Mouse (Mus musculus) ES-E14 (cell line): ENCODE data around the gene Guca2a. TPM values are rescaled to one million over a fixed set of nuclear protein-coding genes. Genes with fewer than 3 reads are reported as not detected.
A peak's percentile ranks its signal among the peaks of the same experiment; 100 is the strongest.

Source experiments
- DNase-seq: peaks from one replicate; pipeline ENCODE4 v3.0.0-alpha.2; 2013; ENCODE audit warnings: low read depth, low spot score
- H3K27ac ChIP-seq: 2 replicates; pipeline ENCODE4 v1.5.1; 2012; ENCODE audit warnings: low read depth, mild to moderate bottlenecking, low read length, moderate library complexity, mixed read lengths; ENCODE audit not compliant: poor library complexity, insufficient read depth, severe bottlenecking
- H3K36me3 ChIP-seq: 2 replicates; pipeline ENCODE4 v1.6.1; 2012; ENCODE audit warnings: mild to moderate bottlenecking, low read length, moderate library complexity, mixed read lengths; ENCODE audit not compliant: control insufficient read depth, poor library complexity, insufficient read depth, severe bottlenecking
- H3K4me1 ChIP-seq, 2 experiments: fragments of 150-350 bp in 1 of 2; sonication (generic) in 1 of 2; 2 replicates each; pipeline ENCODE4 v1.6.1; 2012; ENCODE audit warnings: low read length in 2 of 2, mild to moderate bottlenecking in 1 of 2, mixed read lengths in 1 of 2; ENCODE audit not compliant: control insufficient read depth in 2 of 2, insufficient read depth in 2 of 2, poor library complexity in 1 of 2
- H3K4me3 ChIP-seq, 2 experiments: fragments of 150-350 bp in 1 of 2; sonication (generic) in 1 of 2; 2 replicates each; pipeline ENCODE4 v1.5.1; 2012; ENCODE audit warnings: low read length in 2 of 2, low read depth in 1 of 2, mild to moderate bottlenecking in 1 of 2, mixed read lengths in 1 of 2; ENCODE audit not compliant: insufficient read depth in 1 of 2, poor library complexity in 1 of 2, severe bottlenecking in 1 of 2
- H3K9ac ChIP-seq: 2 replicates; pipeline ENCODE4 v1.6.1; 2012; ENCODE audit warnings: low read depth, mild to moderate bottlenecking, low read length, mixed read lengths; ENCODE audit not compliant: poor library complexity, insufficient read depth, severe bottlenecking
- H3K9me3 ChIP-seq: fragments of 150-350 bp; sonication (generic); 2 replicates; pipeline ENCODE4 v1.6.1; 2012; ENCODE audit warnings: low read depth, mild to moderate bottlenecking, low read length; ENCODE audit not compliant: control insufficient read depth, insufficient read depth
- CHD2 ChIP-seq: IDR thresholded peaks from 2 replicates; pipeline ENCODE4 v1.6.1; 2014; ENCODE audit warnings: mild to moderate bottlenecking, low read depth, low read length, inconsistent platforms
- HCFC1 ChIP-seq: IDR thresholded peaks from 2 replicates; pipeline ENCODE4 v1.6.1; 2012; ENCODE audit warnings: low read length, inconsistent platforms, borderline replicate concordance; ENCODE audit not compliant: insufficient read depth
- MAFK ChIP-seq: IDR thresholded peaks from 2 replicates; pipeline ENCODE4 v1.6.1; 2014; ENCODE audit warnings: mild to moderate bottlenecking, low read depth, low read length, inconsistent platforms; ENCODE audit not compliant: insufficient read depth
- ZC3H11A ChIP-seq: IDR thresholded peaks from 2 replicates; pipeline ENCODE4 v1.6.1; 2012; ENCODE audit warnings: low read depth, mild to moderate bottlenecking, inconsistent platforms, low read length, borderline replicate concordance
- ZNF384 ChIP-seq: IDR thresholded peaks from 2 replicates; pipeline ENCODE4 v1.6.1; 2012; ENCODE audit warnings: low read depth, low read length, inconsistent platforms
- in situ Hi-C, 2 experiments: fragments of 600-800 bp; cut with MboI; formaldehyde crosslinking; loops; one replicate each; pipeline ENCODE4 v1.15.1; 2025; ENCODE audit warnings: low sequenced_read_pairs in 2 of 2, inconsistent platforms in 1 of 2; ENCODE audit not compliant: unreplicated experiment in 2 of 2
- total RNA-seq: library from RNA; depleted of rRNA; stranded (reverse); fragments of 300-350 nt; gene quantifications from 2 replicates; pipeline ENCODE4 v1.2.3, GENCODE M21; 2012

The Guca2a gene
- total RNA-seq, 1 experiment: not detected

- TF ChIP-seq CHD2: no peak
- TF ChIP-seq ZC3H11A: 0 out of 2 replicates have a peak, but pooled peaks have one; percentile 15
- no peak for TF ChIP-seq ZNF384
- no peak for TF ChIP-seq HCFC1
- TF ChIP-seq MAFK: no peak
- Histone ChIP-seq H3K9ac (no peak overlapping the region), H3K27ac (no peak overlapping the region; the same call in 1 of the 2 replicates), H3K4me3 (no peak overlapping the region), H3K9me3 (no peaks in the 10 kb centered on the region), H3K36me3 (peaks cover 11% of the 10 kb centered on the region), H3K4me1 (peaks cover 0 to 25% of the 10 kb centered on the region in 2 experiments; a peak in 2 of 4 replicates)
- in situ Hi-C loops: no loop called here
- peak; percentile 34 for DNase-seq
Observed at GRCm38 (mm10) chr4:119631115-119631919, 6.2 kb upstream of the Guca2a start.

- no peak for DNase-seq
- no peaks in the 10 kb centered on the region for H3K9me3 ChIP-seq
- H3K4me3 ChIP-seq: no peak overlapping the region
- no peak for TF ChIP-seq HCFC1
- no peak for TF ChIP-seq ZNF384
- TF ChIP-seq ZC3H11A: no peak
- no peak for TF ChIP-seq MAFK
- TF ChIP-seq CHD2: no peak
- no peak overlapping the region for H3K27ac ChIP-seq
- peaks cover 2 to 34% of the 10 kb centered on the region in 2 experiments; a peak in 3 of 4 replicates for H3K4me1 ChIP-seq
- H3K9ac ChIP-seq: no peak overlapping the region
- peaks cover 9% of the 10 kb centered on the region for H3K36me3 ChIP-seq
- in situ Hi-C loops: no loop called here
Observed at GRCm38 (mm10) chr4:119632721-119633120, 4.8 kb upstream of the Guca2a start.

GRCm38 (mm10) chr4:119633342-119633741 is 4.2 kb upstream of the Guca2a start:
- DNase-seq: no peak

GRCm38 (mm10) chr4:119633948-119634347 is 3.6 kb upstream of the Guca2a start:
- H3K4me3 ChIP-seq: no peak overlapping the region
- TF ChIP-seq CHD2 (no peak), ZC3H11A (no peak), ZNF384 (no peak), MAFK (no peak), HCFC1 (no peak)
- H3K36me3 ChIP-seq: peaks cover 9% of the 10 kb centered on the region
- peaks cover 2 to 34% of the 10 kb centered on the region in 2 experiments; a peak in 3 of 4 replicates for H3K4me1 ChIP-seq
- no peak for DNase-seq
- H3K9me3 ChIP-seq: no peaks in the 10 kb centered on the region
- no peak overlapping the region for H3K27ac ChIP-seq
- in situ Hi-C loops: no loop called here
- H3K9ac ChIP-seq: no peak overlapping the region

More at GRCm38 (mm10) chr4:119633342-119633741, 4.2 kb upstream of the Guca2a start:
- in situ Hi-C loops: no loop called here
- Histone ChIP-seq H3K9ac (no peak overlapping the region), H3K4me1 (peaks cover 2 to 34% of the 10 kb centered on the region in 2 experiments; a peak in 3 of 4 replicates), H3K4me3 (no peak overlapping the region), H3K36me3 (peaks cover 9% of the 10 kb centered on the region), H3K9me3 (no peaks in the 10 kb centered on the region), H3K27ac (no peak overlapping the region)
- TF ChIP-seq ZC3H11A: no peak
